Mouse (Mus musculus): Measurements from ENCODE around the gene Otud6a. TPM values are rescaled to one million over a fixed set of nuclear protein-coding genes. Genes with fewer than 3 reads are reported as not detected.
"Not testable (repeated sequence)": the region's sequence is repeated elsewhere in the genome, so short reads cannot be mapped to it uniquely, and the experiment has no call there.

The Otud6a gene
- total and polyA plus RNA-seq, 2 experiments from 2014 or later, result not detected

- no peak overlapping the region for H3K4me2 ChIP-seq (ENCODE audit: low read depth, low read length)
- H3K27me3 ChIP-seq (ENCODE audit: control insufficient read depth, insufficient read depth, low read length), result no peaks in the 10 kb centered on the region
- 67% methylated on average over 5 of the region's 5 CpGs for WGBS
- DNase-seq (ENCODE audit: low spot score) (no peak), ATAC-seq (ENCODE audit: insufficient read depth, low read depth) (no peak)
- H3K27ac ChIP-seq (ENCODE audit: low read depth), result no peak overlapping the region
- no peaks in the 10 kb centered on the region for H3K9me3 ChIP-seq (replicated peaks; ENCODE audit: control insufficient read depth, low read length)
- no peaks in the 10 kb centered on the region for H3K36me3 ChIP-seq (replicated peaks; ENCODE audit: control insufficient read depth, insufficient read depth, low read length)
- H3K4me1 ChIP-seq (ENCODE audit: control insufficient read depth, insufficient read depth), result no peaks in the 10 kb centered on the region
- H3K4me3 ChIP-seq (ENCODE audit: low read depth, low read length), result no peak overlapping the region
- TF ChIP-seq CTCF (IDR thresholded peaks at IDR 0.05; ENCODE audit: low read depth) (no peak), EP300 (IDR thresholded peaks at IDR 0.05; ENCODE audit: low read depth) (no peak)
- no peak overlapping the region for H3K9ac ChIP-seq (replicated peaks; ENCODE audit: low read depth, low read length)
Measured at GRCm38 (mm10) chrX:100401657-100402056, 27.2 kb upstream of the Otud6a start.

GRCm38 (mm10) chrX:100409245-100409644 lies 19.6 kb upstream of the Otud6a start:
- Histone ChIP-seq H3K27me3 (ENCODE audit: control insufficient read depth, insufficient read depth, low read length) (no peaks in the 10 kb centered on the region), H3K4me3 (ENCODE audit: low read depth, low read length) (no peak overlapping the region), H3K4me2 (ENCODE audit: low read depth, low read length) (no peak overlapping the region), H3K27ac (ENCODE audit: low read depth) (no peak overlapping the region), H3K9me3 (replicated peaks; ENCODE audit: control insufficient read depth, low read length) (no peaks in the 10 kb centered on the region), H3K36me3 (replicated peaks; ENCODE audit: control insufficient read depth, insufficient read depth, low read length) (no peaks in the 10 kb centered on the region), H3K4me1 (ENCODE audit: control insufficient read depth, insufficient read depth) (no peaks in the 10 kb centered on the region), H3K9ac (replicated peaks; ENCODE audit: low read depth, low read length) (no peak overlapping the region)
- WGBS, result 75% methylated on average over 1 of the region's 1 CpGs
- ATAC-seq (ENCODE audit: insufficient read depth, low read depth) (no peak), DNase-seq (ENCODE audit: low spot score) (no peak)
- TF ChIP-seq EP300 (IDR thresholded peaks at IDR 0.05; ENCODE audit: low read depth) (no peak), CTCF (IDR thresholded peaks at IDR 0.05; ENCODE audit: low read depth) (no peak)

GRCm38 (mm10) chrX:100432311-100432710 lies 3.5 kb downstream of the Otud6a start:
- Histone ChIP-seq H3K36me3 (replicated peaks; ENCODE audit: control insufficient read depth, insufficient read depth, low read length) (no peaks in the 10 kb centered on the region), H3K4me2 (ENCODE audit: low read depth, low read length) (no peak overlapping the region), H3K4me3 (ENCODE audit: low read depth, low read length) (no peak overlapping the region), H3K27me3 (ENCODE audit: control insufficient read depth, insufficient read depth, low read length) (no peaks in the 10 kb centered on the region), H3K9ac (replicated peaks; ENCODE audit: low read depth, low read length) (no peak overlapping the region), H3K9me3 (replicated peaks; ENCODE audit: control insufficient read depth, low read length) (0 out of 2 replicates have a peak, but pooled peaks cover 3% of the 10 kb centered on the region), H3K4me1 (ENCODE audit: control insufficient read depth, insufficient read depth) (no peaks in the 10 kb centered on the region), H3K27ac (ENCODE audit: low read depth) (no peak overlapping the region)
- 66% methylated on average over 3 of the region's 3 CpGs for WGBS
- no peak for TF ChIP-seq EP300 (IDR thresholded peaks at IDR 0.05; ENCODE audit: low read depth)
- TF ChIP-seq CTCF (IDR thresholded peaks at IDR 0.05; ENCODE audit: low read depth), result no peak
- ATAC-seq (ENCODE audit: insufficient read depth, low read depth), result no peak
- DNase-seq (ENCODE audit: low spot score), result no peak

GRCm38 (mm10) chrX:100442617-100443016 lies 13.8 kb downstream of the Otud6a start, which contains the start of gene Awat2:
Gene Awat2, minus strand, starts transcription at chrX:100442717.
- H3K36me3 ChIP-seq (replicated peaks; ENCODE audit: control insufficient read depth, insufficient read depth, low read length); H3K27ac ChIP-seq (ENCODE audit: low read depth); H3K27me3 ChIP-seq (ENCODE audit: control insufficient read depth, insufficient read depth, low read length); H3K4me3 ChIP-seq (ENCODE audit: low read depth, low read length); H3K4me1 ChIP-seq (ENCODE audit: control insufficient read depth, insufficient read depth); H3K9ac ChIP-seq (replicated peaks; ENCODE audit: low read depth, low read length); H3K4me2 ChIP-seq (ENCODE audit: low read depth, low read length); H3K9me3 ChIP-seq (replicated peaks; ENCODE audit: control insufficient read depth, low read length); DNase-seq (ENCODE audit: low spot score); ATAC-seq (ENCODE audit: insufficient read depth, low read depth): not testable (repeated sequence)
- WGBS, result 62% methylated on average over 2 of the region's 2 CpGs

- Histone ChIP-seq H3K4me3 (ENCODE audit: low read depth, low read length) (no peak overlapping the region), H3K4me1 (ENCODE audit: control insufficient read depth, insufficient read depth) (no peaks in the 10 kb centered on the region), H3K27ac (ENCODE audit: low read depth) (no peak overlapping the region), H3K9ac (replicated peaks; ENCODE audit: low read depth, low read length) (no peak overlapping the region), H3K9me3 (replicated peaks; ENCODE audit: control insufficient read depth, low read length) (no peaks in the 10 kb centered on the region), H3K27me3 (ENCODE audit: control insufficient read depth, insufficient read depth, low read length) (no peaks in the 10 kb centered on the region), H3K36me3 (replicated peaks; ENCODE audit: control insufficient read depth, insufficient read depth, low read length) (no peaks in the 10 kb centered on the region), H3K4me2 (ENCODE audit: low read depth, low read length) (no peak overlapping the region)
- ATAC-seq (ENCODE audit: insufficient read depth, low read depth) (no peak), DNase-seq (ENCODE audit: low spot score) (no peak)
- 88% methylated on average over 7 of the region's 7 CpGs for WGBS
- no peak for TF ChIP-seq CTCF (IDR thresholded peaks at IDR 0.05; ENCODE audit: low read depth)
- TF ChIP-seq EP300 (IDR thresholded peaks at IDR 0.05; ENCODE audit: low read depth), result no peak
Measured at GRCm38 (mm10) chrX:100443532-100443931, 14.7 kb downstream of the Otud6a start.

GRCm38 (mm10) chrX:100468047-100468446 lies 39.2 kb downstream of the Otud6a start:
- Histone ChIP-seq H3K27me3 (ENCODE audit: control insufficient read depth, insufficient read depth, low read length) (0 out of 2 replicates have a peak, but pooled peaks cover 2% of the 10 kb centered on the region), H3K9me3 (replicated peaks; ENCODE audit: control insufficient read depth, low read length) (no peaks in the 10 kb centered on the region), H3K9ac (replicated peaks; ENCODE audit: low read depth, low read length) (no peak overlapping the region), H3K4me1 (ENCODE audit: control insufficient read depth, insufficient read depth) (no peaks in the 10 kb centered on the region), H3K4me3 (ENCODE audit: low read depth, low read length) (no peak overlapping the region), H3K27ac (ENCODE audit: low read depth) (no peak overlapping the region), H3K4me2 (ENCODE audit: low read depth, low read length) (no peak overlapping the region), H3K36me3 (replicated peaks; ENCODE audit: control insufficient read depth, insufficient read depth, low read length) (no peaks in the 10 kb centered on the region)
- TF ChIP-seq CTCF (IDR thresholded peaks at IDR 0.05; ENCODE audit: low read depth) (no peak), EP300 (IDR thresholded peaks at IDR 0.05; ENCODE audit: low read depth) (no peak)
- ATAC-seq (ENCODE audit: insufficient read depth, low read depth) (no peak; the same call in 1 of the 2 replicates), DNase-seq (ENCODE audit: low spot score) (no peak)
- 44% methylated on average over 4 of the region's 4 CpGs for WGBS

All from heart, postnatal 0 days (tissue).